Mouse (Mus musculus): ENCODE results near the gene Fam89b. TPM values are rescaled to one million over a fixed set of nuclear protein-coding genes. Genes with fewer than 3 reads are reported as not detected.

Fam89b gene
- total RNA-seq (2012; rRNA removed), result 12.3 and 16.4 TPM in 2 replicates

DNA sequence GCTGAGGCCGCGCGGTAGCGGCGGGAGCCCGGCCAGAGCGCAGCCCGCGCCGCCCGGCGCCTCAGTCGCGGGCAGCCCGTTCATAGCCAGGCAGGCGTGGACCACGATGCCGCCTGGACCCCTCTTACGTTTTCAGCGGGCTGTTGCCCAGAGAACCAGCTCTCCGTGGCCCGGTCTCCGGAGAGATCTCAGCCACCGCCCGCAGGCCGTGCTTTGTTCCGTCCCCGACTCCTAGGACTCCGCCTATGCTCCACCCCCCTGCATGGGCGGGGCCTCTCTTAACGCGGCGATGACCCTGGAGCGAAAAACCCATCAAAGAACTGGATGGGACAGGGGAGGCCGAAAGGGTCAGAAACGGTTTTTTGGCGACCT, at the start of gene Fam89b:
Gene Fam89b, minus strand, starts transcription at position 210 of the 372 bp plus-strand sequence.
- peak within 1 kb of the TSS; percentile 89 for H3K9ac ChIP-seq (ENCODE audit: insufficient read depth, low read depth, low read length, poor library complexity, severe bottlenecking)
- TF ChIP-seq CHD2 (IDR thresholded peaks at IDR 0.05; ENCODE audit: low read depth, low read length) (no peak), MAFK (IDR thresholded peaks at IDR 0.05; ENCODE audit: insufficient read depth, low read depth, low read length) (no peak), ZC3H11A (IDR thresholded peaks at IDR 0.05; ENCODE audit: borderline replicate concordance, low read depth, low read length) (no peak), HCFC1 (IDR thresholded peaks at IDR 0.05; ENCODE audit: borderline replicate concordance, insufficient read depth, low read length) (no peak), ZNF384 (IDR thresholded peaks at IDR 0.05; ENCODE audit: low read depth, low read length) (no peak)
- H3K27ac ChIP-seq (ENCODE audit: insufficient read depth, low read depth, low read length, poor library complexity, severe bottlenecking), result no peak within 1 kb of the TSS
- in situ Hi-C loops (cut with MboI; ENCODE audit: low sequenced_read_pairs in 2 of 2, unreplicated experiment in 2 of 2), result no loop called here
- H3K4me3 ChIP-seq (ENCODE audit: insufficient read depth in 1 of 2, low read depth in 1 of 2, low read length in 2 of 2, poor library complexity in 1 of 2, severe bottlenecking in 1 of 2), result peak within 1 kb of the TSS; percentile 87 to 88
- H3K9me3 ChIP-seq (ENCODE audit: control insufficient read depth, insufficient read depth, low read depth, low read length), result no peaks in the 10 kb centered on the region
- H3K36me3 ChIP-seq (ENCODE audit: control insufficient read depth, insufficient read depth, low read length, poor library complexity, severe bottlenecking), result peaks cover 8% of the 10 kb centered on the region
- peaks cover 2 to 32% of the 10 kb centered on the region in 2 experiments; a peak in 2 of 4 replicates for H3K4me1 ChIP-seq (ENCODE audit: control insufficient read depth in 2 of 2, insufficient read depth in 2 of 2, low read length in 2 of 2, poor library complexity in 1 of 2)
- DNase-seq (ENCODE audit: low read depth, low spot score), result peak; percentile 81

DNA sequence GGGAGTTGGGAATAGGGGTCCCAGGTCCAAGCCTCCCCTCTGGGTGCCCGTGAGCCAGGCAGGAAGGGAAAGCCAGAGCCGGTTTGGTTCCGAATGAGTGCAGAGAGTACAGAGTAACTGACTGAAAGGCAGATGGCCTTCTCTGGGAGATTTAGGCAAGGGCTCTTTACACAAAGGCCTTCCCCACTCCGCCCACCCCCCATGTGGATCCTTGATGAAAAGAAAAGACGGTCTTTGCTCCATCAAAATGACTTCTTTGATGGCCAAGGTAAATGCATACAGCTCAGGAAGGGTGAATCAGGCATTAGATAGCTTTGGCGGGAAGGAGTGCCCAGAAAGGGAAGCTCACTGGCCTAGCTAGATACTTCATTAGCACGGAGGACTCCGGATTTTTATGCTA, 48.9 kb upstream of the Fam89b start:
- H3K36me3 ChIP-seq (ENCODE audit: control insufficient read depth, insufficient read depth, low read length, poor library complexity, severe bottlenecking), result no peaks in the 10 kb centered on the region
- TF ChIP-seq ZNF384 (IDR thresholded peaks at IDR 0.05; ENCODE audit: low read depth, low read length) (no peak), ZC3H11A (IDR thresholded peaks at IDR 0.05; ENCODE audit: borderline replicate concordance, low read depth, low read length) (no peak)
- no peaks in the 10 kb centered on the region for H3K9me3 ChIP-seq (ENCODE audit: control insufficient read depth, insufficient read depth, low read depth, low read length)
- H3K4me3 ChIP-seq (ENCODE audit: insufficient read depth in 1 of 2, low read depth in 1 of 2, low read length in 2 of 2, poor library complexity in 1 of 2, severe bottlenecking in 1 of 2), result no peak overlapping the region
- H3K9ac ChIP-seq (ENCODE audit: insufficient read depth, low read depth, low read length, poor library complexity, severe bottlenecking), result no peak overlapping the region
- H3K27ac ChIP-seq (ENCODE audit: insufficient read depth, low read depth, low read length, poor library complexity, severe bottlenecking), result no peak overlapping the region; the same call in 1 of the 2 replicates
- no peak for DNase-seq (ENCODE audit: low read depth, low spot score)
- H3K4me1 ChIP-seq (ENCODE audit: control insufficient read depth in 2 of 2, insufficient read depth in 2 of 2, low read length in 2 of 2, poor library complexity in 1 of 2), result peaks cover 0 to 2% of the 10 kb centered on the region in 2 experiments; a peak in 1 of 4 replicates
- in situ Hi-C loops (cut with MboI; ENCODE audit: low sequenced_read_pairs in 2 of 2, unreplicated experiment in 2 of 2), result no loop called here

DNA sequence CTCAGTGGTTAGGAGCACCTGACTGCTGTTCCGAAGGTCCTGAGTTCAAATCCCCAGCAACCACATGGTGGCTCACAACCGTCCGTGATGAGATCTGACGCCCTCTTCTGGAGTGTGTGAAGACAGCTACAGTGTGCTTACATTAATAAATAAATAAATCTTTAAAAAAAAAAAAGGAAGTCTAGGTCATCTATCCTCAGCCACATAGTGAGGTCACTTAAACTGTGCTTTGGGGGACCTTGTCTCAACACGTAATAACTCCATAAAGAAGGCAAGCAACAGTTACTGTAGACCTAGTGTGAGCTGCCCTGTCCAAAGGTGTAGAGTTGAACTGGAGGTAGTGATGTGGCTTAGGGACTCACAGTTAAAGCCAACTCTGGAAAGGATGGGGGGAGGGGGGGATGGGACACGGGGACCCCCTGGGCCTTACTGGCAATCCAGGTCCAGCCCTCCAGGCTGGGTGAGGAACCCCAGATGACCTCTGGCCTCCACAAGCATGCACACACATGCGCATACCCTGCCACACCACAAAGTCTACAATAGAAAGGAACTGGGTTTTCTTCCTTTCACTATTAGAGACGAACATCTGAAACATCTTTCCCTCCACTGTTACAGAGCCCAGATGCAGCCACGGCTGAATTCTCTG, 48.1 kb upstream of the Fam89b start:
- Histone ChIP-seq H3K4me1 (ENCODE audit: control insufficient read depth in 2 of 2, insufficient read depth in 2 of 2, low read length in 2 of 2, poor library complexity in 1 of 2) (peaks cover 0 to 2% of the 10 kb centered on the region in 2 experiments; a peak in 1 of 4 replicates), H3K27ac (ENCODE audit: insufficient read depth, low read depth, low read length, poor library complexity, severe bottlenecking) (no peak overlapping the region), H3K9ac (ENCODE audit: insufficient read depth, low read depth, low read length, poor library complexity, severe bottlenecking) (no peak overlapping the region), H3K36me3 (ENCODE audit: control insufficient read depth, insufficient read depth, low read length, poor library complexity, severe bottlenecking) (no peaks in the 10 kb centered on the region), H3K9me3 (ENCODE audit: control insufficient read depth, insufficient read depth, low read depth, low read length) (no peaks in the 10 kb centered on the region), H3K4me3 (ENCODE audit: insufficient read depth in 1 of 2, low read depth in 1 of 2, low read length in 2 of 2, poor library complexity in 1 of 2, severe bottlenecking in 1 of 2) (no peak overlapping the region)
- DNase-seq (ENCODE audit: low read depth, low spot score), result no peak
- in situ Hi-C loops (cut with MboI; ENCODE audit: low sequenced_read_pairs in 2 of 2, unreplicated experiment in 2 of 2), result no loop called here
- no peak for TF ChIP-seq MAFK (IDR thresholded peaks at IDR 0.05; ENCODE audit: insufficient read depth, low read depth, low read length)
- no peak for TF ChIP-seq ZNF384 (IDR thresholded peaks at IDR 0.05; ENCODE audit: low read depth, low read length)
- TF ChIP-seq HCFC1 (IDR thresholded peaks at IDR 0.05; ENCODE audit: borderline replicate concordance, insufficient read depth, low read length), result no peak
- TF ChIP-seq CHD2 (IDR thresholded peaks at IDR 0.05; ENCODE audit: low read depth, low read length), result no peak
- no peak for TF ChIP-seq ZC3H11A (IDR thresholded peaks at IDR 0.05; ENCODE audit: borderline replicate concordance, low read depth, low read length)

DNA sequence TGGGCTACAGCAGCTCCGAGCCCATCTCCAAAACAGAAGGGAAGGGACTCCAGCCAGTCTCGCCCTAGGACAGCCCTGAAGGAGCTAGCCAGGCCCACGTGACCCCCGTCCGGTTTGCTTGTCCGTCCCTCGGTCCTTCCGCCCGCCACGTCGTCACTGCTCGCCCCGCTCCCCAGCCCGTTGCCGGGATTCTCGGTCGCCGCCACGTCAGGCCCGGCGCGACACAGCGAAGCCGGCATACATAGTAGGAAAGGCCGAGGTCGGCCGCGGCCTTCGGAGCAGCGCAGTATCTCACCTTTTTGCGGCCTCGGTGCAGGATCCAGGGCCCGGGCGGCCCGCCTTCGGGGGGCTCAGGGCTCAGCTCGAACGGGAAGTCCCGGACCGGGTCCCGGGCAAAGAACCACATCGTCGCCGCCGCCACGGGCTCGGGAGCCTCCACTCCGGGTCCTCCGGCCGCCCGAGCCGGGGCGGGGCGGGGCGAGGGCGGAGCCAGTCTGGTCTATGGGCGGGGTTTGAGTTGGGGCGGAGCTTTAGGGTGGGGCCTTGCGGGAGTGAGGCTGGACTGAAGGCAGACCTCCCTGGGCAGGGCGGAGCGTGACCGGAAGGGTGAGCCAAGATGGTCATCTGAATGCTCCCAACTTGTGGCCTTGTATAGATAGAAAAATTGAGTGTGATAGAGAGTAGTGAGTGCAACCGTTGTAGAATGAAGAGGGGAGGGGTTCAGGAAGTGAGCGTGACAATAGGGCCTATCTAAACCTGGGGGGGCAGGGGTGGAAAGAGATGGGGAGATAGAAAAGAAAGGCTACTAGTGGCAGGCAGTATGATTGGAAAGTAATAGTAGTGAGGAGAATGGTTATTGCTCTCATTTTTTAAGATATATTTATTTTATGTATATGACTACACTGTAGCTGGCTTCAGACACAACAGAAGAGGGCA, 41.7 kb upstream of the Fam89b start, which contains the start of gene Scyl1:
Gene Scyl1, minus strand, starts transcription at position 495 of the 936 bp plus-strand sequence.
- Histone ChIP-seq H3K4me1 (ENCODE audit: control insufficient read depth in 2 of 2, insufficient read depth in 2 of 2, low read length in 2 of 2, poor library complexity in 1 of 2) (peaks cover 0 to 7% of the 10 kb centered on the region in 2 experiments; a peak in 2 of 4 replicates), H3K9me3 (ENCODE audit: control insufficient read depth, insufficient read depth, low read depth, low read length) (no peaks in the 10 kb centered on the region), H3K36me3 (ENCODE audit: control insufficient read depth, insufficient read depth, low read length, poor library complexity, severe bottlenecking) (peaks cover 6% of the 10 kb centered on the region; the same call in 1 of the 2 replicates), H3K9ac (ENCODE audit: insufficient read depth, low read depth, low read length, poor library complexity, severe bottlenecking) (peak within 1 kb of the TSS; percentile 78), H3K4me3 (ENCODE audit: insufficient read depth in 1 of 2, low read depth in 1 of 2, low read length in 2 of 2, poor library complexity in 1 of 2, severe bottlenecking in 1 of 2) (peak within 1 kb of the TSS; percentile 77 to 94), H3K27ac (ENCODE audit: insufficient read depth, low read depth, low read length, poor library complexity, severe bottlenecking) (no peak within 1 kb of the TSS)
- in situ Hi-C loops (cut with MboI; ENCODE audit: low sequenced_read_pairs in 2 of 2, unreplicated experiment in 2 of 2), result no loop called here
- no peak for DNase-seq (ENCODE audit: low read depth, low spot score)
- no peak for TF ChIP-seq HCFC1 (IDR thresholded peaks at IDR 0.05; ENCODE audit: borderline replicate concordance, insufficient read depth, low read length)
- no peak for TF ChIP-seq ZNF384 (IDR thresholded peaks at IDR 0.05; ENCODE audit: low read depth, low read length)
- no peak for TF ChIP-seq CHD2 (IDR thresholded peaks at IDR 0.05; ENCODE audit: low read depth, low read length)
- no peak for TF ChIP-seq ZC3H11A (IDR thresholded peaks at IDR 0.05; ENCODE audit: borderline replicate concordance, low read depth, low read length)
- no peak for TF ChIP-seq MAFK (IDR thresholded peaks at IDR 0.05; ENCODE audit: insufficient read depth, low read depth, low read length)

Measured in ES-E14 (cell line).